9 mouse cellular contexts compared by ENCODE assay signal in the genomic region with DNA sequence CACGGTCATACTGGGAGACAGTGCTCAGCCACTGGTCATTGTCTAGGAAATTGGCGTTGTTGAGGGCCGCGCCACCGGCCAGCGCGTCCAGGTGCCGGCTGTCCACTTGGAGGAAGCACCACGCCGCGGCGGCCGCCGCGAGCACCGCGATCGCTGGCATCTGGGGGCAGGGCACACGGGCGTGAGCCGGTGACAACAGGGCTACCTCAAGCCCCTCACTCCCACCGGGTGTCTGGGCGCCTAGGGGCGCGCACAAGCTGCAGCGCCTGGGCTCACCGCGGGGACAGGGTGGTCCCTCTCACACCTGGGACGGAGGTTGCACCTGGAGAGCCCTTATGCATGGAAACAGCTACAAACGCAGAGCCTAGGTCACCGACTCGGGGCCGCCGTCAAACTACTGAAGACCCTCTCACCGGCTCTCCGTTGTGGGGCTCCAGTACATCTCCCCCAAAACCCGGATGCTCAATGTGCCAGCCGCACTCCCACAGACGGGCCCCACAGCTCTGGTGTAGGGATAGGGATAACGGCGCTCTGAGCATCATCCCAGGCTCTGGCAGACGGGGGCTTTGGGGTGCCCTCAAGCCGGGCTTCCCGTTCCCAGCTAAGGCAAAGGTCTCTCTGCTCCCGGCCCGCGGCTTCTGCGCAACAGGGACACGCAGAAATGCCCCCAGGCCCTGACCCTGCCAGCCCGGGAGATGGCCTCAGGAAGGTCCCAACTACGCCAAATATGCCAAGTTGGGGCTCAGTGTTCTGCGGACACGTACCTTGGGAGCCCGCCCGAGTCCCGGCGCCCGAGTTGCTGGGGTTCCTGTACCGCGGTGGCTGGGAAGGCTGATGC. TPM values are rescaled to one million over a fixed set of nuclear protein-coding genes. Genes with fewer than 3 reads are reported as not detected.
DNase-seq lines count a peak whose midpoint lies in the region; ATAC-seq lines count a peak whose summit lies in the region.
"Had no signal": no experiment of that assay in that cellular context is flagged by ENCODE, and none has a peak within 500 bp of the region (broad histone marks: within the 10 kb centered on the region; RNA-seq: fewer than 3 reads in every experiment).

No protein-coding gene starts in this region.

- ATAC-seq in heart, embryonic 13.5 days (ENCODE audit: extremely low read depth, insufficient number of reproducible peaks, low FRiP score, low TSS enrichment): no peak
- ATAC-seq in forebrain, embryonic 12.5 days (ENCODE audit: low FRiP score): peak; percentile 70
- ATAC-seq in liver, embryonic 15.5 days (ENCODE audit: insufficient read depth): no peak
- ATAC-seq in granulocyte monocyte progenitor cell, adult 5-6 weeks (replicated peaks; ENCODE audit: poor library complexity, severe bottlenecking): no peak

- peak overlapping the region; percentile 50 for H3K4me3 ChIP-seq in heart, embryonic 13.5 days
- peak overlapping the region; percentile 49 for H3K4me3 ChIP-seq in forebrain, embryonic 12.5 days (replicated peaks)
- H3K4me3 ChIP-seq in liver, embryonic 15.5 days (replicated peaks): 0 out of 2 replicates have a peak overlapping the region, but pooled peaks have one; percentile 14

- WGBS in heart, embryonic 13.5 days: 4% methylated on average over 60 of the region's 60 CpGs
- WGBS in forebrain, embryonic 12.5 days: under 1% methylated on average over 60 of the region's 60 CpGs
- WGBS in liver, embryonic 15.5 days (ENCODE audit: insufficient replicate concordance): 5% methylated on average over 60 of the region's 60 CpGs

- peaks cover 6% of the 10 kb centered on the region for H3K9me3 ChIP-seq in heart, embryonic 13.5 days
- H3K9me3 ChIP-seq in forebrain, embryonic 12.5 days: no peaks in the 10 kb centered on the region
- H3K9me3 ChIP-seq in liver, embryonic 15.5 days (replicated peaks): no peaks in the 10 kb centered on the region

- no peak overlapping the region for H3K9ac ChIP-seq in heart, embryonic 13.5 days
- H3K9ac ChIP-seq in forebrain, embryonic 12.5 days: peak overlapping the region; percentile 50
- no peak overlapping the region for H3K9ac ChIP-seq in liver, embryonic 15.5 days

- H3K4me1 ChIP-seq in heart, embryonic 13.5 days: peaks cover 16% of the 10 kb centered on the region
- peaks cover 11% of the 10 kb centered on the region for H3K4me1 ChIP-seq in forebrain, embryonic 12.5 days
- H3K4me1 ChIP-seq in liver, embryonic 15.5 days (replicated peaks): no peaks in the 10 kb centered on the region

- no peak overlapping the region for H3K27ac ChIP-seq in heart, embryonic 13.5 days (replicated peaks)
- H3K27ac ChIP-seq in forebrain, embryonic 12.5 days: no peak overlapping the region
- H3K27ac ChIP-seq in liver, embryonic 15.5 days (replicated peaks): no peak overlapping the region

- H3K4me2 ChIP-seq in heart, embryonic 13.5 days: peak overlapping the region; percentile 77
- peak overlapping the region; percentile 80 for H3K4me2 ChIP-seq in forebrain, embryonic 12.5 days
- H3K4me2 ChIP-seq in liver, embryonic 15.5 days: peak overlapping the region; percentile 39

- peaks cover 57% of the 10 kb centered on the region for H3K27me3 ChIP-seq in heart, embryonic 13.5 days (replicated peaks)
- peaks cover 36% of the 10 kb centered on the region for H3K27me3 ChIP-seq in forebrain, embryonic 12.5 days
- peaks cover 23% of the 10 kb centered on the region for H3K27me3 ChIP-seq in liver, embryonic 15.5 days

- DNase-seq in heart, postnatal 36 days: no peak
- DNase-seq in ZHBTc4 (ENCODE audit: low read depth, low spot score): peak; percentile 47
- DNase-seq in spleen, postnatal 4 days (ENCODE audit: low spot score in 2 of 2): no peak
- no peak for DNase-seq in layer of hippocampus, adult 9-10 months (ENCODE audit: low spot score)

- intact Hi-C loops in heart, postnatal 36 days (cut with DNase I): loop anchor here (1.0 to 5.0 kb wide), 4 partner anchors 141 to 626 kb away; no protein-coding TSS in a partner anchor

- no peaks in the 10 kb centered on the region for H3K36me3 ChIP-seq in heart, embryonic 13.5 days
- H3K36me3 ChIP-seq in forebrain, embryonic 12.5 days (replicated peaks): no peaks in the 10 kb centered on the region
- H3K36me3 ChIP-seq in liver, embryonic 15.5 days (replicated peaks): no peaks in the 10 kb centered on the region

RNA-seq across cellular contexts. Expression of gene Spock1, which starts 0.5 kb away (rescaled TPM):
- 0.31 and 0.60 TPM in 2 replicates for polyA plus RNA-seq in heart, embryonic 13.5 days (2015; fragmentation: Nextera tagmentation; extraction: Ambion mirVana)
- under 1 TPM; 0.08 to 0.17 TPM for total RNA-seq in heart, postnatal 36 days (2021)
- 9.5 and 12.0 TPM in 2 replicates for polyA plus RNA-seq in forebrain, embryonic 12.5 days (2016; fragmentation: Nextera tagmentation; extraction: Ambion mirVana)
- 0.06 and 0.08 TPM in 2 replicates for polyA plus RNA-seq in liver, embryonic 15.5 days (2015; fragmentation: Nextera tagmentation; extraction: Ambion mirVana)
- not detected in 2 replicates for total RNA-seq in granulocyte monocyte progenitor cell, adult 5-6 weeks (2014; fragmentation: Nextera tagmentation)
- total RNA-seq in granulocyte monocyte progenitor cell, adult 5-6 weeks (2017): not detected in 2 replicates
- total RNA-seq: neutrophil, adult 5-6 weeks had no signal
